In the genomic region with DNA sequence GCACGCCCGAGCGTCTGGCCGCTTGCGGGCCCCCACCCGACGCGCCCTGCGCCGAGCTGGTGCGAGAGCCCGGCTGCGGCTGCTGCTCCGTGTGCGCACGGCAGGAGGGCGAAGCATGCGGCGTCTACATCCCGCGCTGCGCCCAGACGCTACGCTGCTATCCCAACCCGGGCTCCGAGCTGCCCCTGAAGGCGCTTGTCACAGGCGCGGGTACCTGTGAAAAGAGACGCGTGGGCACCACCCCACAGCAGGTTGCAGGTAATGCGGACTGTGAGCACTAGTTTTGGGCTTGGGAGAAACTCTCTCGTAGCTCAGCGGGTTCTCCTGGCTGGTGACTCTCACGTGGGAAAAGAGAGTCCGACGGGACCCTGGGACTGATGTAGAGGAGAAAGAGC, we compare ENCODE assay signal across 9 mouse cellular contexts. TPM values are rescaled to one million over a fixed set of nuclear protein-coding genes. Genes with fewer than 3 reads are reported as not detected.
DNase-seq lines count a peak whose midpoint lies in the region; ATAC-seq lines count a peak whose summit lies in the region.
"Had no signal": no experiment of that assay in that cellular context is flagged by ENCODE, and none has a peak within 500 bp of the region (broad histone marks: within the 10 kb centered on the region; RNA-seq: fewer than 3 reads in every experiment).

No protein-coding gene starts in this region.

- WGBS in hindbrain, embryonic 10.5 days, result under 1% methylated on average over 37 of the region's 37 CpGs
- WGBS in midbrain, embryonic 10.5 days, result under 1% methylated on average over 37 of the region's 37 CpGs

- DNase-seq in frontal cortex, adult 2 months (ENCODE audit: extremely low spot score in 1 of 2, low spot score in 1 of 2), result no peak
- peak; percentile 30 for DNase-seq in right cerebral cortex, postnatal 25 days
- no peak for DNase-seq in right cerebral cortex, adult 18-20 months
- no peak for DNase-seq in hindbrain, embryonic 10.5 days (ENCODE audit: low spot score)
- DNase-seq in midbrain, embryonic 10.5 days (ENCODE audit: low spot score), result no peak
- no peak for DNase-seq in gastrocnemius, postnatal 10 days

- H3K4me3 ChIP-seq in hindbrain, embryonic 10.5 days, result peak overlapping the region; percentile 83
- H3K4me3 ChIP-seq in midbrain, embryonic 10.5 days, result peak overlapping the region; percentile 90

- peak; percentile 69 for ATAC-seq in frontal cortex, adult (ENCODE audit: low TSS enrichment)
- ATAC-seq in monocyte, adult 5-6 weeks (replicated peaks; ENCODE audit: insufficient number of reproducible peaks, low FRiP score, low TSS enrichment, poor library complexity, severe bottlenecking), result no peak

- peaks cover 54% of the 10 kb centered on the region for H3K4me1 ChIP-seq in hindbrain, embryonic 10.5 days (replicated peaks)
- H3K4me1 ChIP-seq in midbrain, embryonic 10.5 days, result peaks cover 69% of the 10 kb centered on the region

- no peaks in the 10 kb centered on the region for H3K9me3 ChIP-seq in hindbrain, embryonic 10.5 days
- H3K9me3 ChIP-seq in midbrain, embryonic 10.5 days (replicated peaks), result no peaks in the 10 kb centered on the region

- H3K36me3 ChIP-seq in hindbrain, embryonic 10.5 days, result peaks cover 20% of the 10 kb centered on the region
- H3K36me3 ChIP-seq in midbrain, embryonic 10.5 days, result peaks cover 21% of the 10 kb centered on the region

- peaks cover 20% of the 10 kb centered on the region for H3K27me3 ChIP-seq in hindbrain, embryonic 10.5 days (ENCODE audit: insufficient read depth, poor library complexity, severe bottlenecking)
- H3K27me3 ChIP-seq in midbrain, embryonic 10.5 days (ENCODE audit: low read depth, poor library complexity, severe bottlenecking), result peaks cover 20% of the 10 kb centered on the region

- peak overlapping the region; percentile 94 for H3K27ac ChIP-seq in hindbrain, embryonic 10.5 days
- H3K27ac ChIP-seq in midbrain, embryonic 10.5 days (replicated peaks), result peak overlapping the region; percentile 95

RNA-seq across cellular contexts. Expression of a gene that starts 0.4 kb away (rescaled TPM):
- 122 and 133 TPM in 2 replicates for polyA plus RNA-seq in frontal cortex, adult 2 months (2012; rRNA removed)
- 493 and 750 TPM in 2 replicates for polyA plus RNA-seq in hindbrain, embryonic 10.5 days (2016; fragmentation: Nextera tagmentation; extraction: Ambion mirVana)
- 585 and 600 TPM in 2 replicates for polyA plus RNA-seq in midbrain, embryonic 10.5 days (2016; fragmentation: Nextera tagmentation; extraction: Ambion mirVana)
- 1 to 10 TPM; 7.0 to 8.3 TPM for total RNA-seq in gastrocnemius, postnatal 10 days (2021)
- not detected in 3 replicates for total RNA-seq in monocyte, adult 5-6 weeks (2017)
- total RNA-seq: neutrophil, adult 5-6 weeks had no signal

RNA-seq across cellular contexts. Expression of a gene that starts 50.0 kb away (rescaled TPM):
- polyA plus RNA-seq in frontal cortex, adult 2 months (2012; rRNA removed), result 71.4 and 75.5 TPM in 2 replicates
- polyA plus RNA-seq in hindbrain, embryonic 10.5 days (2016; fragmentation: Nextera tagmentation; extraction: Ambion mirVana), result 35.4 and 40.7 TPM in 2 replicates
- 48.2 and 49.9 TPM in 2 replicates for polyA plus RNA-seq in midbrain, embryonic 10.5 days (2016; fragmentation: Nextera tagmentation; extraction: Ambion mirVana)
- 100 to 1,000 TPM; 306 to 338 TPM for total RNA-seq in gastrocnemius, postnatal 10 days (2021)
- total RNA-seq in monocyte, adult 5-6 weeks (2017), result 0.19 to 0.64 TPM in 2 of 3 replicates, not detected in the other
